Mouse (Mus musculus) kidney, postnatal 0 days (tissue): ENCODE measurements at regions not wholly inside any gene's neighbourhood (a gene's known extent, or its start where the extent isn't known, plus 50 kb on each side); places are given as distances from the start of the nearest gene placed in this dataset.
A peak's percentile ranks its signal among the peaks of the same experiment; 100 is the strongest.

Experiments
- ATAC-seq: fragments of 200-750 bp; cut with Nextera tagmentation; replicated peaks from 2 replicates; pipeline ENCODE4 v1.8.0; 2017; ENCODE audit warnings: low read depth, moderate number of reproducible peaks, moderate TSS enrichment, moderate library complexity; ENCODE audit not compliant: low FRiP score
- DNase-seq: peaks from one replicate; pipeline ENCODE4 v3.0.0-alpha.2; 2016; ENCODE audit warnings: low spot score
- H3K27ac ChIP-seq: fragments of 300-500 bp; sonication (generic); 2 replicates; pipeline ENCODE4 v1.5.1; 2014; ENCODE audit warnings: mild to moderate bottlenecking
- H3K27me3 ChIP-seq: fragments of 300-500 bp; sonication (generic); 2 replicates; pipeline ENCODE4 v1.6.1; 2014; ENCODE audit warnings: low read length, mixed read lengths; ENCODE audit not compliant: insufficient read depth
- H3K36me3 ChIP-seq: fragments of 300-500 bp; sonication (generic); 2 replicates; pipeline ENCODE4 v1.6.1; 2014; ENCODE audit warnings: low read length, mixed read lengths; ENCODE audit not compliant: insufficient read depth
- H3K4me1 ChIP-seq: fragments of 300-500 bp; sonication (generic); replicated peaks from 2 replicates; pipeline ENCODE4 v1.6.1; 2014; ENCODE audit warnings: antibody characterized with exemption, low read length, mixed read lengths; ENCODE audit not compliant: insufficient read depth
- H3K4me2 ChIP-seq: fragments of 300-500 bp; sonication (generic); 2 replicates; pipeline ENCODE4 v1.6.1; 2014; ENCODE audit warnings: mild to moderate bottlenecking, low read length, moderate library complexity, mixed read lengths
- H3K4me3 ChIP-seq: fragments of 300-500 bp; sonication (generic); replicated peaks from 2 replicates; pipeline ENCODE4 v1.5.1; 2014; ENCODE audit warnings: low read depth, low read length
- H3K9ac ChIP-seq: fragments of 300-500 bp; sonication (generic); 2 replicates; pipeline ENCODE4 v1.6.1; 2014; ENCODE audit warnings: low read depth, low read length
- H3K9me3 ChIP-seq: fragments of 300-500 bp; sonication (generic); replicated peaks from 2 replicates; pipeline ENCODE4 v1.6.1; 2016; ENCODE audit warnings: low read length, inconsistent platforms, mixed read lengths
- CTCF ChIP-seq: IDR thresholded peaks from 2 replicates; pipeline ENCODE4 v1.5.1; 2016; ENCODE audit warnings: antibody characterized with exemption, low read depth, mild to moderate bottlenecking, moderate library complexity
- WGBS: fragments of 180-500 bp; shearing (Covaris S2); extraction: QIAGEN DNeasy Blood & Tissue Kit; methylation state at CpG from one replicate; pipeline ENCODE4 v1.1.7; 2014; 5-methylcytosine and 5-hydroxymethylcytosine counted together

DNA sequence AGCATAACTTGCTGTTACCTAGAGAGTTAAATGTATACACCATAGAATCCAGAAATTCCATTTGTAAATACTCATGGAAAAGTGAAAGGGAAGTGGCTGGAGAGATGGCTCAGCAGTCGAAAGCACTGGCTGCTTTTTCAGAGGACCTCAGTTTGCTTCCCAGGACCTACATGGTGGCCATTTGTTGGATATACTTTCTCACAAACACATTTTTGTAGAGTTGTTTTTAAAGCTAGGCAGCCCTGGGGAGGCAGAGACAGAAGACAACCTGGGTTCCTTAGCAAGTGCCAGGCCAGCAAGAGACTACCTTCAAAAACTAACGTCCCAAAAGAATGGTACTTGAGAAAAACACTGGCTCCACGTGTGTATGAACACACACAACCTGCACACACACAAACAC is 124.0 kb upstream of the Gm15217 start:
- H3K9ac ChIP-seq = no peak overlapping the region
- H3K27ac ChIP-seq = no peak overlapping the region
- H3K4me1 ChIP-seq = no peaks in the 10 kb centered on the region; the same call in 1 of the 2 replicates
- H3K4me3 ChIP-seq = no peak overlapping the region
- 70% methylated on average over 3 of the region's 3 CpGs for WGBS
- no peaks in the 10 kb centered on the region for H3K9me3 ChIP-seq
- no peak for TF ChIP-seq CTCF
- no peaks in the 10 kb centered on the region for H3K27me3 ChIP-seq
- DNase-seq (no peak), ATAC-seq (no peak)
- H3K36me3 ChIP-seq = no peaks in the 10 kb centered on the region
- no peak overlapping the region for H3K4me2 ChIP-seq

GRCm38 (mm10) chr14:46256336-46256735 is 122.9 kb upstream of the Gm15217 start:
- TF ChIP-seq CTCF = no peak
- Histone ChIP-seq H3K4me1 (no peaks in the 10 kb centered on the region; the same call in 1 of the 2 replicates), H3K9me3 (no peaks in the 10 kb centered on the region), H3K4me3 (no peak overlapping the region), H3K4me2 (no peak overlapping the region), H3K27me3 (no peaks in the 10 kb centered on the region), H3K36me3 (no peaks in the 10 kb centered on the region), H3K27ac (no peak overlapping the region; the same call in 1 of the 2 replicates), H3K9ac (no peak overlapping the region)
- 48% methylated on average over 1 of the region's 1 CpGs for WGBS
- peak; percentile 33 for DNase-seq
- ATAC-seq = no peak

- H3K4me2 ChIP-seq = no peak overlapping the region
- no peak for DNase-seq
- 52% methylated on average over 4 of the region's 4 CpGs for WGBS
- no peaks in the 10 kb centered on the region for H3K27me3 ChIP-seq
- no peaks in the 10 kb centered on the region for H3K36me3 ChIP-seq
- ATAC-seq = no peak
- no peak overlapping the region for H3K4me3 ChIP-seq
- no peaks in the 10 kb centered on the region; the same call in 1 of the 2 replicates for H3K4me1 ChIP-seq
- TF ChIP-seq CTCF = no peak
- no peak overlapping the region for H3K27ac ChIP-seq
- H3K9me3 ChIP-seq = no peaks in the 10 kb centered on the region
- no peak overlapping the region for H3K9ac ChIP-seq
These were observed 121.9 kb upstream of the Gm15217 start for GRCm38 (mm10) chr14:46257311-46257710.

DNA sequence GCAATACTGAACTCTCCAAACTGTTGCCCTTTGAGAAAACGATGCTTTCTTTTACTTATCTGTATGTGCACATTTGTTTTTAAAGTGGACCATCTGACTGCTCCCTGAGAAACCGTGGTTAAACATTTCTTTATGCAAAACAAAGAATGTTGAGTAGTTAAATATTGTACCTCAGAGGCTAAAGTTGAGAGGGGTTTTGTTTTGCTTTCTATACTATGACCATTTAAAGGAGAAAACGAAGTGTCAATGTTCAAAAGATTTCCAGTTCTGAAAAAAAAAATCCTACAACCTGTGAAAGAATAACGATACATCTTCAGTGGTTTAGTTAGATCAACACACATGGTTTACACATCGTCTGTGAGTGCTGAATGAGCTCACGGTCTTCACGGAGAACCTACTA is 120.7 kb upstream of the Gm15217 start:
- no peak for ATAC-seq
- TF ChIP-seq CTCF = no peak
- Histone ChIP-seq H3K4me3 (no peak overlapping the region), H3K27me3 (no peaks in the 10 kb centered on the region), H3K36me3 (no peaks in the 10 kb centered on the region), H3K4me1 (no peaks in the 10 kb centered on the region; the same call in 1 of the 2 replicates), H3K27ac (peak overlapping the region; percentile 70), H3K9me3 (no peaks in the 10 kb centered on the region), H3K4me2 (no peak overlapping the region), H3K9ac (no peak overlapping the region)
- 44% methylated on average over 7 of the region's 7 CpGs for WGBS
- no peak for DNase-seq

DNA sequence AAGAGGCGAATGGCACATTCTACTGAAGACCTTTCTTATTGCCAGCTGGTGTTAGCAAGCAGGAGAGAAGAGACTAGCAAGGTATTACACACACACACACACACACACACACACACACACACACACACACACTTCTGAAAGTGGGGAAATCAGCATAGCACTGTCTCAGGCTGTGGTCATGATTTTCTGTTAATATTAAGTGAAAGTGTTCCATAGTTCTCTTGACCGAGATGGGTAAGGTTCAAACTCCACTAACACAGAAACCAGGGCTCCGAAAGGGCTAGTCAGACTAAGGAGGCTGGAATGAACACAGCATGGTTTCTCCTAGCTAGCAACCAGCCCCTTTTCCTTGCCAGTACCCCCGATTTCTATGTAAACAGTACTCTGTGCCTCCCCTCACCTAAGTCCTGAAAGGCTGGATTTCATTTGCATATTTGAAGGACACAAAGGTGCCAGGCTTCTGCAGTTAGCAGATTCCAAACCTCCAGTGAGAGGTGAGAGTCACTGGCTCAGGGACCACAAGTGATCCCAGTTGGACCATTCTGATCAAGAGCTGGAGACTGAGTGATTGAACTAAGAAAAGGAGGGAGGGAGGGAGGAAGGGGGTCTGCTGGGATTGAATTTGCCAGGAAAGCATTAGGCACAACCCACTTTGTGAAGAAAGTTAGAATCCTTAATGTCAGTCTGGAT is 118.8 kb upstream of the Gm15217 start:
- TF ChIP-seq CTCF = no peak

GRCm38 (mm10) chr14:46275455-46275854 is 103.8 kb upstream of the Gm15217 start:
- H3K36me3 ChIP-seq = no peaks in the 10 kb centered on the region
- DNase-seq (no peak), ATAC-seq (no peak)

More for the DNA sequence above, 118.8 kb upstream of the Gm15217 start:
- peak overlapping the region; percentile 77 for H3K27ac ChIP-seq
- peak; percentile 89 for ATAC-seq
- no peak overlapping the region for H3K4me3 ChIP-seq
- WGBS = 73% methylated on average over 4 of the region's 4 CpGs
- no peaks in the 10 kb centered on the region for H3K36me3 ChIP-seq
- no peaks in the 10 kb centered on the region; the same call in 1 of the 2 replicates for H3K4me1 ChIP-seq
- DNase-seq = no peak
- H3K4me2 ChIP-seq = no peak overlapping the region
- H3K9me3 ChIP-seq = no peaks in the 10 kb centered on the region
- no peak overlapping the region for H3K9ac ChIP-seq
- H3K27me3 ChIP-seq = no peaks in the 10 kb centered on the region

More at GRCm38 (mm10) chr14:46275455-46275854, 103.8 kb upstream of the Gm15217 start:
- Histone ChIP-seq H3K4me3 (no peak overlapping the region), H3K9ac (no peak overlapping the region), H3K27ac (no peak overlapping the region), H3K9me3 (no peaks in the 10 kb centered on the region), H3K27me3 (no peaks in the 10 kb centered on the region), H3K4me1 (no peaks in the 10 kb centered on the region), H3K4me2 (no peak overlapping the region)
- WGBS = 63% methylated on average over 10 of the region's 10 CpGs
- TF ChIP-seq CTCF = no peak
